Mouse (Mus musculus): ENCODE results near the gene Pcbp2.

DNA sequence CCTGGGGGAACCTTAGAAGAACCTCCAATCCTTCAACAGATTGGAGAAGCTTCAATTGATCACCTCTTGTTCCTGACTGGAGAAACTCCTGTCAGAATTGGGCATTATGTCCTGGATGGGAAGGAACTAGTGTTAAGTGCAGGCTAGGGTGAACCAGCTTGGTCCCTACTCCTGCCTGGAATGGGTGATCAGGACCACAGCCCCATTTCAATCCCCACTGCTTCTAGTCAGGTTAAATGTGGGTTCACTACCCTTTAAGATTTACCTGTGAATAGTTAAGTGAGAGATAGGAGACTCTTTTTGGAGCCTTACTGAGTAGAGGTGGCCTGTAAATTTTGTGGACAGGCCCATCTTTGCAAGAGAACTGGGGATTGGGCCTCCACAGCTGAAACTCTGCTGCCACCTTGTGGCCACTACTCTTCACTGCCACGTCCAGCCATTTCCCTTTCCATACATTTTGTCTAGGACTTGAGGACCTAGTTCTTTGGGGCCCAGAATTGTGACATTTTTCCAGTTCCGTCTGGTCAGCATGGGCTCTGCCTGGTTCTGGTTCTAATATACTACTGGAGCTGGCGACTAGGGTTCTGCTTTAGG, 54.6 kb downstream of the Pcbp2 start, which contains the start of gene Npff:
- TF ChIP-seq POLR2AphosphoS2 (IDR thresholded peaks at IDR 0.05; ENCODE audit: insufficient read length, low read depth) (peak; percentile 46), E2F4 (IDR thresholded peaks at IDR 0.05; ENCODE audit: insufficient read depth) (no peak), MAX (IDR thresholded peaks at IDR 0.05; ENCODE audit: low read depth) (no peak), POLR2A (IDR thresholded peaks at IDR 0.05; ENCODE audit: insufficient read length, low read depth) (no peak), TCF12 (IDR thresholded peaks at IDR 0.05; ENCODE audit: insufficient read depth, poor library complexity, severe bottlenecking) (no peak)
